Mouse (Mus musculus): Measurements from ENCODE around the gene Loxl1.

- TF ChIP-seq POLR2A (IDR thresholded peaks at IDR 0.05; ENCODE audit: borderline replicate concordance, control insufficient read depth, low read depth, low read length): no peak
- no peak for TF ChIP-seq CTCF (IDR thresholded peaks at IDR 0.05; ENCODE audit: control insufficient read depth, insufficient read depth, low read length)
Observed at GRCm38 (mm10) chr9:58274101-58274604, 38.8 kb downstream of the Loxl1 start.

Measured in bone marrow, adult 2 months (tissue).